Mouse (Mus musculus) heart, postnatal 4 days (tissue): Measurements from ENCODE around the gene Sox18. TPM values are rescaled to one million over a fixed set of nuclear protein-coding genes. Genes with fewer than 3 reads are reported as not detected.

ENCODE experiments used
- DNase-seq: peaks from one replicate; pipeline ENCODE4 v3.0.0; 2021
- total RNA-seq, 2 experiments: library from RNA; stranded (reverse); gene quantifications; 2 replicates each; pipeline ENCODE4 v1.2.3; 2021

Sox18 gene
- total RNA-seq = 10 to 100 TPM; 75.9 to 80.3 TPM

GRCm38 (mm10) chr2:181671326-181671725 lies at the start of gene Sox18:
Gene Sox18, minus strand, starts transcription at chr2:181671640.
- peak; percentile 73 for DNase-seq

GRCm38 (mm10) chr2:181721200-181721599 lies 49.8 kb upstream of the Sox18 start:
- no peak for DNase-seq

- DNase-seq = no peak
Measured at GRCm38 (mm10) chr2:181720061-181720460, 48.6 kb upstream of the Sox18 start.

GRCm38 (mm10) chr2:181716991-181717390 lies 45.6 kb upstream of the Sox18 start:
- DNase-seq = no peak

- DNase-seq = no peak
Measured at GRCm38 (mm10) chr2:181715382-181715781, 43.9 kb upstream of the Sox18 start.

- DNase-seq = peak; percentile 25
Measured at GRCm38 (mm10) chr2:181714903-181715326, 43.5 kb upstream of the Sox18 start, which contains the start of gene Oprl1. Gene Oprl1, plus strand, starts transcription at chr2:181715016.

DNA sequence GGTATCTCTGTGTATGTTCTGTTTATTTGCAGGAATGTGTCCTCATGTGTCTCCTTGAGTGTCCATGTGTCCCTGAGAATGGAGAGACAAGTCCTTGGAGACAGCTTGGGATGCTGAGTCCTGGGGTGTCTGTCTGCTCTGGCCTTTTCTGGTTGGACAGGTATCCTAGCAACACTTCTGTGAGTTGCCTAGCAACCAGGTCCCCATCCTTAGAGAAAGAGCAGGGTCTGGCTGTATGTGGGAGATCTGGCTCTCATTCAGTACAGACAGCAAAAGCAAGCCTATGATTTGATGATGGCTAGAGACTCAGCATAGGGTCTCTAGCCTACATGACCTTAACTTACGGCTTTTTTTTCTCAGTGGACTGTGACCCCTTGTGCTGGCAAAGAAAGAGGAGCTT lies 42.3 kb upstream of the Sox18 start:
- DNase-seq = no peak

- no peak for DNase-seq
Measured at GRCm38 (mm10) chr2:181706668-181707067, 35.2 kb upstream of the Sox18 start.

DNA sequence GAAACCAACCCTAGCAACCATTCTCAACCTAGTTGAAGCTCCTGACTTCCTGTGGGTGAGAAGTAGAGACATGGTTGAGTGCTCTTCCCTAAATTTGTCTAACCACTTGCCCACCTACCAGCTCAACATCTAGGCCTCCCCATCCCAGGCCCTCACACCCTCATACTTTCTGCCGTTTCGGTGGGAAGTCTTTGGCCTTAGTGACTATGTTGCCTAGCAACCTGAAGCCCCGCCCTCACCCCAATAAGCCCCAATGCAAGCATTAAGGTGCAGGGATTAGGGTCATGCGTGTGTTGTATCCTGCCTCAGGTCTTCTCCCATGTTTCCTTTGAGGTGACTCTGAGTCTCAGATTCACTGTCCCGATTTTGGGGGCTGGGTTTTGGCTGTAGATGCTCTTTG lies 26.8 kb upstream of the Sox18 start, which contains the start of gene Lkaaear1:
Lkaaear1 (minus strand) TSS at position 202 of the 400 bp plus-strand sequence.
- DNase-seq = no peak

DNA sequence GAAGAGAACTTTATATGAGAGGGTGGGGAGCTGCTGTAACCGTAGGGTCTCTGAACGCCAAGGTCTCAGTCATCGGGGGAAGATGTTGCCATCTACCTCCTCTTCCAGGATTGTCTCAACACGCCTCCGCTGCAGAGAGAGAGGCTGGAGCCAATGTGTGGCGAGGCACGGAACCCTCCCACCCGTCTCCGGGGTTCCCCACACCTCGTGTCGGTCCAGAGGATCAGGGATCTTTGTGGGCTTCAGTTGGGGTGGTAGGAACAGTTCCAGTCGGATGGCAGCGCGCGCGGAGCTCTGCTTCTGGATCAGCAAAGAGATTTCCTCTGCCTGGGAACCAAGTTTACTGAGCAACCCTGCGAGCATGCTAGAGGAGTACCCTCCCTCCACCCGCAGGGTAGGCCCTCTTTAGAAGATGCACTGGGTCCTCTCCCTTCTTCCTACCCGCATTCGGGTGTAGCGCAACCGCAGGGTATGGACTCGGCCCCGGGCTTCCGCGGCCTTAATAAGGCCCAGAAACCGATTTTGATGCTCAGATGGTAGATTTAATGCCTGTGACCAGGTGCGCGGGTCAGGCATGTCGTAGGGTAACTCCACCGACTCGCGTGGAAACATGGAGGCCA lies 25.5 kb upstream of the Sox18 start:
- no peak for DNase-seq

- no peak for DNase-seq
Measured at GRCm38 (mm10) chr2:181695776-181696175, 24.3 kb upstream of the Sox18 start.

DNA sequence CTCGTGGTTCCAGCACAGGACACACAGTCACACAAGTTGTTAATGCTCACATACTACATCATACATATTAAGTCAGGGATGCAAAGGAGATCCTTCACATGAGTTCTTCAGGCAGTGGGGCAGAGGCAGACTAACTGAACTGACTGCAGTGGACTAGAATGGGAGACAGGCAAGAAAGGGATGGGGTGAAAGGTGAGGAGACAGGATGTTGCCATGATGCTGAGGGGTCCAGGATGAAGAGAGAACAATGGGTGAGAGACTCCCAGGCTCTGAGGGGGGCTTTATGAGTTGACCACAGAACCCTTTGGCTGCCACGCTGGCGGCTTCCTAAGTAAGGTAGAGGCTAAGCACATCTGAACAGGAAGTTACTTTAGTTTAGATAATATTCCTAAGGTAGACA lies 23.1 kb upstream of the Sox18 start:
- DNase-seq = no peak

- DNase-seq = peak; percentile 82
Measured at GRCm38 (mm10) chr2:181693339-181694280, 22.2 kb upstream of the Sox18 start, which contains the start of gene Rgs19. Gene Rgs19, minus strand, starts transcription at chr2:181693977.

GRCm38 (mm10) chr2:181692304-181692703 lies 20.9 kb upstream of the Sox18 start:
- DNase-seq = no peak

DNA sequence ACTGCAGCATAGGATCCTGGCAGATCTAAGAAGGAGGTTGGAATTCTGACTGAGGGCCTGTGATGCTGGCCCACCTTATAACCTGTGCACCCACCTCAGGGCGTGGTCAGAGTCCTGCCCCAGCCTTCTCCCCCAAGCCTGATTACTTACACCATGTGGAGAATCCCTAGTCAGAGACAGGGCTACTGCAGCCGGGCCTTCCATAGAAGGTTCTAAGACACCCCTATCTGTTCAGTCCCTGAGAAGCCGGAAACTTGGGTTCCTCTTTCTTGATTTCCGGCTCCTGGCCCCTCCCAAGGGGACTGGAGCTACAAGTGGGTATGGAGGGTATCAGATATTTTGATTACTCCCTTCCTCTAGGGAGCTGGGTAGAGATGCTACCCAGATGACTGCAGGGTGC lies 20.1 kb upstream of the Sox18 start:
- DNase-seq = no peak

DNA sequence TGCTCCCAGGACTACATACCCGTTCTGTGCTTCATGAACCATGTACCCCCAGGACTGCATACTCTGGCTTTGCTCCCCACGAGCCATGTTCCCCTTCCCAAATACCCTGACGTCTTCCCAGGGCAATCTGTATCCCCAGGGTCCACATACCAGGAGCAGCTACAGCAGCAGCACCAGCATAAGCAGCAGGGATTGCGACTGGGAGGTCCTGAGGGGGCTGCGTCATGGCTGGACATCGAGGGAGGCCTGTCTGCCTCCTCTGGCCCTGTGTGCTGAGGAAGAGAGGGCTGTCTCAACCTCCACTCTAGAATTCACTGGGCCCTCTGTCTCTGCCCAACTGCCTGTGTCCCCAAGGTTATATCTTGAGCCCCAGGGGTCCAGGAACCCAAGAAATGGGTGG lies 19.6 kb upstream of the Sox18 start:
- no peak for DNase-seq

DNA sequence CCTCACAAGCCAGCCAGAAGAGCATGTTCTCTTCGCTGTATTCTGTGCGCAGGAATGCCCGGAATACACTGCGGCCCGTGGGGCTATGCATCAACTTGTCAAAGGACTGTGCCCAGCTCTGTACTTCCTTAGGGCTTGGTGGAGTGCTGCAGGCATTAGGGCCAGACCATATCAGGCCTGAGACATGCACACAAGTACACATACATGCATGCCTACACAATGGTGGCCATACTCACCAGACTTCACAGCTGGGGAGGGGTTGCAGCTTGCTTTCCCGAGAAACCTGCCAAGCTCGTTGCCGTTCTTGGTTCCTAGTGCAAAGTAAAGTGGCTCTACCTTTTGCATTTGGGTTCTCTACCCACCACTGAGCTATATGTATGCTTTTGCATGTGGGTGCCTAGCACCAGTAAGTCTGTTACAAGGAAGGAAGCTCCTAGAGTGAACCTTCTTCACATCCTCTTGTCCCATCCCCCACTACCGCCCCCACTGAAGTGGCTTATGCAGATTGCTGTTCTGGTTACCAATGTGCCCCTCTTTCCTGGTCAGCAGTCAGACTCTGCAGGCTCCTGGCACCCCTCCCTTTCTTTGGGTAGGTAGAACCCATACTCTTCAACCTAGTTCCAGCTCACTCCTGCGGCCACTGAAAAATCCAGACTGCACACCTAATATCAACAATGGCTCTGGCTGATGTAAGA lies 18.2 kb upstream of the Sox18 start:
- DNase-seq = peak; percentile 2

DNA sequence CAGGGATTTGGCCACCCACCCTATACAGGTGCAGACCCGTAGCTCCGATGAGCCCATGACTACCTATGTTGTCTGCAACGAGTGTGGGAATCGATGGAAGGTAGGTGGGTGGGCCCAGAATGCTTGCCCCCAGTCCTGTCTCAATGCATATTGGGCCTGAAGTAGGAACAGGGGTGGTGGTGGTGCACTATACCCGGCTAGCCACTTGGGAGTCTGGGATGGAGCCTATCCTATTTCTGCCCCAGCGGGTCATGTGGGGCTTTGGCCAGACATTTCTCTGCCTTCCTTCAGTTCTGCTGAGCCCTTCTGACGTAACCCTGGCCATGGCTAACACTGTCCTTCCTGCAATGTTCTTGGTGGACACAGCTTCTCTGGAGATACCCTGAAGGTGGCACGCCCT lies 16.1 kb upstream of the Sox18 start:
- DNase-seq = peak; percentile 3

DNA sequence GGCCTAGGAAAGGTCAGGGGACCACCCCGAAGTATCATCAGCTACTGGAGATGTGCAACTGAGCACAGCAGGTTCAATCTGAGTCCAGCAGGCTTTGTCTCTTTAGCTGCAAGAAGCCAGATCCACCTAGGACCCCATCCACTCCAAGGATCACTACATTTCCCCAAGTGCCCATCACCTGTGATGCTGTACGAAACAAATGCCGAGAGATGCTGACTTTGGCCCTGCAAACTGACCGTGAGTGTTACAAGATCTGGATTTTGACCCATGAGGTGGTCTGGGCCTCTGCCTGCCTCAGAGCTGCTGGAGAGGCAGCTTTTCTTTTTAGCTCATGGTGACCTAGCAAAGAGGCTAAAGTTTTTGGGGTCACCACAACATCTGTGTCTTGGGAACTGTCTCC lies 14.2 kb upstream of the Sox18 start:
- DNase-seq = no peak

DNA sequence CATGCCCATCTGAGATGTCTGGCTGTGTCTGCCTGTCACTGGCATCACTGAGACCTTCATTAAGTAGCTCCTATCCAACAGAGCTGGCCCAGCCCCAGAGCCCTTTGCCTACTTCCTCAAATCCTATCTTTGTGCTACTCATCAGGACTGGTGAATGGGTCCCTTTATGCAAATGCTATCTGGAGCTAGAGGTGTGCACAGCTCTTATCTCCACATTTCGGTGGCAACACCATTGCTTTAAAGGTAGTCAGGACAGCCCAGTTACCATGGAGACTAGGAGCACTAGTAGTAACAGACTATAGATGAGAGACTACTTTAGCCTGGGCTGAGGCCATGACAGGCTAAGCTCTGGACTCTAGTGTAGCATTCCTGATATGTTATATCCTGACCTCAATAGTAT lies 13.3 kb upstream of the Sox18 start:
- no peak for DNase-seq

DNA sequence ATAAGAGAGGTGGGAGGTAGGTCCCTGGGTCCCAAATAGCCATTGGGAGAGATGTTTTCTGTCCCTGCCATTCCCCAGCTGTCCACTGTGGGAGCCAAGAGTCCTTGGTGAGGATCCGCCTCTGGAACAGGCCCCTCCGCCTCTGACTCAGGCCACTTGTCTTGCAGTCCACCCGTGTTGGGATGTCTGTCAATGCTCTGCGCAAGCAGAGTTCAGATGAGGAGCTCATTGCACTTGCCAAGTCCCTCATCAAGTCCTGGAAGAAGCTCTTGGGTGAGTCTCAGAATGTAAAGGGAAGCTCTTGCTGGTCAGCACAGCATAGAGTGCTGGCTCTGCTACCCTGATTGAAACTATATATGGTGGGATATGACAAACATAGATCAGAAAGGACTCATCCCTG lies 11.9 kb upstream of the Sox18 start:
- DNase-seq = no peak

- DNase-seq = no peak
Measured at GRCm38 (mm10) chr2:181681978-181682377, 10.5 kb upstream of the Sox18 start.

DNA sequence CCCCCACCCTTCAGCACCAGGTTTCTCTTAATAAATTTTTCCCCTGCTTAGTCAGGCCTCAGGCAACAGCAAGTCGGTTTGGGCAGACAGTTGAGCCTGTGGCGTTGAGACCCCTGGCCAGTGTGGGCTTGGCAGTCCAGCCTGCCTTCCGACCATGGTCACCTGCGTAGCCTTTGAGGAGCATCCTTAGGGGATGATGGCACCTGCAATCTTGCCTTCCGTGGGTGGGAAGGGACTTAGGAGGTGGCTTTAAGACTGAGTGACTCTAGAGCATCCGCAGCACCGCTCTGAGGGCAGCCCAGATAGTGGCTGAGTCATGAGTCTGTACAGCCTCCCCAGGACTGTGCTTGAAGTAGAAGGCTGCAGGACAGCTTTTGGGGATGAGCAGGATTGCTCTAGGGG lies 9.3 kb upstream of the Sox18 start:
- DNase-seq = no peak
